Comparison of ENCODE assay signal across 23 mouse cellular contexts in the genomic region with DNA sequence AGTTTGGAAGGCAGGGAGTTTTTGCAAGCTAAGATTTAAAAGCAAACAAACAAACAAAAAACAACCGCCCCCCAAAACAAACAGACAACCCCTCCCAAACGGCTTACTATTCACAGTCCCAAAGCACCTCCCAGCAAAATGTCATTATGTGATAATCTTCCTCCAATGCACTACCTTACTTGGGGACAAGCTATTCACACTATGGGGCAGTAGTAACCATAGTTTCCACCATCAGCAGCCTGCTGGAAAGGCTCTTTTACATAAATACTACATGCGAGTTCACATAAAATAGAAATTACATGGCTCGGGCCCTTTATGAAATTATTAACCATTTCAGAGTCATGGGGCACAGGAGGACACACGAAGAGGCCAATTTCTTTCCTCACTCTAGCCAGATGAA.
DNase-seq lines count a peak whose midpoint lies in the region; ATAC-seq and TF ChIP-seq lines count a peak whose summit lies in the region.
"Had no signal": no experiment of that assay in that cellular context is flagged by ENCODE, and none has a peak within 500 bp of the region (broad histone marks: within the 10 kb centered on the region; RNA-seq: fewer than 3 reads in every experiment).

No protein-coding gene starts in this region.

- peak; percentile 29 for DNase-seq in heart, adult 11 months
- no peak for DNase-seq in heart, postnatal 36 days
- DNase-seq in midbrain, embryonic 10.5 days (ENCODE audit: low spot score) = no peak
- DNase-seq in hindbrain, postnatal 0 days (ENCODE audit: low spot score) = no peak
- no peak for DNase-seq in cerebellum, postnatal 36 days
- no peak for DNase-seq in cerebellum, adult 8-10 months
- DNase-seq in adrenal gland, postnatal 14 days = no peak
- DNase-seq: adrenal gland, postnatal 36 days; cerebellum, adult 11-12 months; cerebellum, postnatal 25 days; gastrocnemius, postnatal 10 days; kidney, postnatal 25 days; lung, adult 18-20 months; lung, postnatal 10 days; thymus, adult 18-20 months; thymus, postnatal 36 days had no signal

- ATAC-seq in midbrain, embryonic 16.5 days = no peak
- ATAC-seq in hindbrain, postnatal 0 days = no peak
- ATAC-seq: CD4-positive, CD25-positive, alpha-beta regulatory T cell, adult 4 months; intestine, postnatal 0 days; liver, embryonic 12.5 days had no signal

- no peak for TF ChIP-seq CTCF in hindbrain, postnatal 0 days (IDR thresholded peaks at IDR 0.05; ENCODE audit: low read depth)

- no peak overlapping the region for H3K4me3 ChIP-seq in midbrain, embryonic 16.5 days (ENCODE audit: low read depth, low read length)
- H3K4me3 ChIP-seq in midbrain, embryonic 10.5 days = no peak overlapping the region
- H3K4me3 ChIP-seq in hindbrain, postnatal 0 days (ENCODE audit: low read length) = no peak overlapping the region
- H3K4me3 ChIP-seq: layer of hippocampus, adult 2 months; limb, embryonic 13.5 days; liver, embryonic 12.5 days had no signal

- H3K36me3 ChIP-seq in midbrain, embryonic 16.5 days (ENCODE audit: control insufficient read depth, insufficient read depth, low read length) = peaks cover 16% of the 10 kb centered on the region
- peaks cover 52% of the 10 kb centered on the region for H3K36me3 ChIP-seq in midbrain, embryonic 10.5 days
- H3K36me3 ChIP-seq in hindbrain, postnatal 0 days (ENCODE audit: insufficient read depth, low read length) = peaks cover 11% of the 10 kb centered on the region; the same call in 1 of the 2 replicates
- H3K36me3 ChIP-seq: limb, embryonic 13.5 days; liver, embryonic 12.5 days had no signal

- H3K27me3 ChIP-seq in midbrain, embryonic 16.5 days (ENCODE audit: control insufficient read depth, insufficient read depth, low read depth, low read length) = no peaks in the 10 kb centered on the region
- no peaks in the 10 kb centered on the region for H3K27me3 ChIP-seq in midbrain, embryonic 10.5 days (ENCODE audit: low read depth, poor library complexity, severe bottlenecking)
- H3K27me3 ChIP-seq in hindbrain, postnatal 0 days (ENCODE audit: insufficient read depth, low read length) = no peaks in the 10 kb centered on the region
- H3K27me3 ChIP-seq: limb, embryonic 13.5 days; liver, embryonic 12.5 days had no signal

- intact Hi-C loops in heart, postnatal 36 days (cut with DNase I) = no loop called here

- H3K9ac ChIP-seq in midbrain, embryonic 16.5 days (ENCODE audit: low read depth, low read length) = no peak overlapping the region
- no peak overlapping the region for H3K9ac ChIP-seq in hindbrain, postnatal 0 days (replicated peaks; ENCODE audit: low read length)
- H3K9ac ChIP-seq: limb, embryonic 13.5 days; liver, embryonic 12.5 days had no signal

- H3K9me3 ChIP-seq in midbrain, embryonic 16.5 days (replicated peaks; ENCODE audit: control insufficient read depth, low read length, poor library complexity, severe bottlenecking) = no peaks in the 10 kb centered on the region
- no peaks in the 10 kb centered on the region for H3K9me3 ChIP-seq in midbrain, embryonic 10.5 days (replicated peaks)
- no peaks in the 10 kb centered on the region for H3K9me3 ChIP-seq in hindbrain, postnatal 0 days (ENCODE audit: low read length)
- H3K9me3 ChIP-seq: limb, embryonic 13.5 days; liver, embryonic 12.5 days had no signal

- H3K4me1 ChIP-seq in midbrain, embryonic 16.5 days (ENCODE audit: control insufficient read depth, insufficient read depth, low read length) = peaks cover 6% of the 10 kb centered on the region; the same call in 1 of the 2 replicates
- peaks cover 8% of the 10 kb centered on the region; the same call in 1 of the 2 replicates for H3K4me1 ChIP-seq in midbrain, embryonic 10.5 days
- no peaks in the 10 kb centered on the region for H3K4me1 ChIP-seq in hindbrain, postnatal 0 days (ENCODE audit: insufficient read depth, low read length)
- H3K4me1 ChIP-seq: liver, embryonic 12.5 days had no signal

- H3K4me2 ChIP-seq in midbrain, embryonic 16.5 days (ENCODE audit: low read length) = no peak overlapping the region
- H3K4me2 ChIP-seq in hindbrain, postnatal 0 days (ENCODE audit: low read depth, low read length) = no peak overlapping the region
- H3K4me2 ChIP-seq: heart, embryonic 11.5 days; limb, embryonic 13.5 days; liver, embryonic 12.5 days had no signal

- 0 out of 2 replicates have a peak overlapping the region, but pooled peaks have one; percentile 24 for H3K27ac ChIP-seq in midbrain, embryonic 16.5 days (ENCODE audit: low read length)
- H3K27ac ChIP-seq in midbrain, embryonic 10.5 days (replicated peaks) = no peak overlapping the region
- H3K27ac ChIP-seq in hindbrain, postnatal 0 days = 0 out of 2 replicates have a peak overlapping the region, but pooled peaks have one; percentile 15
- H3K27ac ChIP-seq: layer of hippocampus, adult 2 months; limb, embryonic 13.5 days; liver, embryonic 12.5 days had no signal

- WGBS in midbrain, embryonic 16.5 days = 58% methylated on average over 5 of the region's 5 CpGs
- WGBS in midbrain, embryonic 10.5 days = 83% methylated on average over 5 of the region's 5 CpGs
- WGBS in hindbrain, postnatal 0 days = 58% methylated on average over 5 of the region's 5 CpGs
